Mouse (Mus musculus) ES-E14 (cell line): ENCODE data around the gene Mgat4c. TPM values are rescaled to one million over a fixed set of nuclear protein-coding genes. Genes with fewer than 3 reads are reported as not detected.

ENCODE experiments used
- DNase-seq: peaks from one replicate; pipeline ENCODE4 v3.0.0-alpha.2; 2013; ENCODE audit warnings: low read depth, low spot score
- H3K27ac ChIP-seq: 2 replicates; pipeline ENCODE4 v1.5.1; 2012; ENCODE audit warnings: low read depth, mild to moderate bottlenecking, low read length, moderate library complexity, mixed read lengths; ENCODE audit not compliant: poor library complexity, insufficient read depth, severe bottlenecking
- H3K36me3 ChIP-seq: 2 replicates; pipeline ENCODE4 v1.6.1; 2012; ENCODE audit warnings: mild to moderate bottlenecking, low read length, moderate library complexity, mixed read lengths; ENCODE audit not compliant: control insufficient read depth, poor library complexity, insufficient read depth, severe bottlenecking
- H3K4me1 ChIP-seq, 2 experiments: fragments of 150-350 bp in 1 of 2; sonication (generic) in 1 of 2; 2 replicates each; pipeline ENCODE4 v1.6.1; 2012; ENCODE audit warnings: low read length in 2 of 2, mild to moderate bottlenecking in 1 of 2, mixed read lengths in 1 of 2; ENCODE audit not compliant: control insufficient read depth in 2 of 2, insufficient read depth in 2 of 2, poor library complexity in 1 of 2
- H3K4me3 ChIP-seq, 2 experiments: fragments of 150-350 bp in 1 of 2; sonication (generic) in 1 of 2; 2 replicates each; pipeline ENCODE4 v1.5.1; 2012; ENCODE audit warnings: low read length in 2 of 2, low read depth in 1 of 2, mild to moderate bottlenecking in 1 of 2, mixed read lengths in 1 of 2; ENCODE audit not compliant: insufficient read depth in 1 of 2, poor library complexity in 1 of 2, severe bottlenecking in 1 of 2
- H3K9ac ChIP-seq: 2 replicates; pipeline ENCODE4 v1.6.1; 2012; ENCODE audit warnings: low read depth, mild to moderate bottlenecking, low read length, mixed read lengths; ENCODE audit not compliant: poor library complexity, insufficient read depth, severe bottlenecking
- H3K9me3 ChIP-seq: fragments of 150-350 bp; sonication (generic); 2 replicates; pipeline ENCODE4 v1.6.1; 2012; ENCODE audit warnings: low read depth, mild to moderate bottlenecking, low read length; ENCODE audit not compliant: control insufficient read depth, insufficient read depth
- CHD2 ChIP-seq: IDR thresholded peaks from 2 replicates; pipeline ENCODE4 v1.6.1; 2014; ENCODE audit warnings: mild to moderate bottlenecking, low read depth, low read length, inconsistent platforms
- HCFC1 ChIP-seq: IDR thresholded peaks from 2 replicates; pipeline ENCODE4 v1.6.1; 2012; ENCODE audit warnings: low read length, inconsistent platforms, borderline replicate concordance; ENCODE audit not compliant: insufficient read depth
- MAFK ChIP-seq: IDR thresholded peaks from 2 replicates; pipeline ENCODE4 v1.6.1; 2014; ENCODE audit warnings: mild to moderate bottlenecking, low read depth, low read length, inconsistent platforms; ENCODE audit not compliant: insufficient read depth
- ZC3H11A ChIP-seq: IDR thresholded peaks from 2 replicates; pipeline ENCODE4 v1.6.1; 2012; ENCODE audit warnings: low read depth, mild to moderate bottlenecking, inconsistent platforms, low read length, borderline replicate concordance
- ZNF384 ChIP-seq: IDR thresholded peaks from 2 replicates; pipeline ENCODE4 v1.6.1; 2012; ENCODE audit warnings: low read depth, low read length, inconsistent platforms
- in situ Hi-C, 2 experiments: fragments of 600-800 bp; cut with MboI; formaldehyde crosslinking; loops; one replicate each; pipeline ENCODE4 v1.15.1; 2025; ENCODE audit warnings: low sequenced_read_pairs in 2 of 2, inconsistent platforms in 1 of 2; ENCODE audit not compliant: unreplicated experiment in 2 of 2
- total RNA-seq: library from RNA; depleted of rRNA; stranded (reverse); fragments of 300-350 nt; gene quantifications from 2 replicates; pipeline ENCODE4 v1.2.3, GENCODE M21; 2012

Mgat4c gene
- total RNA-seq, 1 experiment: 1.2 TPM

DNA sequence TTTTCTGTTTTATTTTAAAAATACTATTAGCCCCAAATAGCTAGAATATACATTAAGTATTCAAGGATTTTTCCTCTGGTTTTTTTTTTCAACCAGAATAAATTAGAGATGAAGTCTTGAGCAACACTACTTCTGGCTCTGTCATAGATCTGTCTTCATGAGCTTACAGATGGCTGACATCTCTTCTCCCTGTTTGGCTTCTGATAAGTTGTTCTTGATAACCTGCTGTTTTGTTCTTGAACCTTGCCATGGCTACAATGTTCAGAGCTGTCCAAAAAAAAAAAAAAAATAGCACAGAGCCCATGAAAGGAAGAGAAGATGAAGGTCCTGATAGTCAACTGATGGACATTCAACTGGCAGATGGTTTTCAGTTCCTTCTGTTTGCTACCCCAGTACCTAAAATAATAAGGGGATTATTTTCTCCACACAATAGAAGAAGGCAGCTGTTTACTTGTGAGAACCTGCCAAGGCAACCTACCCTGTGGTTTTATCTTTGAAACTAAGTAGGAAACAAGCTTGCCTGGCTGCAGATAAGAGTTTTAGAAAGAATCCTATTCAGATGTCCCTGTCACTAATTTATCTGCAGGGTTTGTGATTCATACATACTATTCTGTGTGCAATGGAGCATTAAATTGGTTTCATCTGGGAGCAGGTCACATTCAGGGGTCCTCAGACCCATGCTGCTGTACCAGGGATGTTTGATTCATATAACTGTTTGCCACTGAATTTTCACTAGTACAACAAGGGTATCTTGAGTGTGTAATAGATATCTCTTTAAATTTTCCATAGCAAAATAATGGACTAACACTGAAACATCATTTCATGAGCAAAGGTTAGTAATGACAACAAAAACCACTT is 393.5 kb downstream of the Mgat4c start:
- Histone ChIP-seq H3K9me3 (no peaks in the 10 kb centered on the region), H3K4me3 (no peak overlapping the region), H3K36me3 (no peaks in the 10 kb centered on the region), H3K4me1 (no peaks in the 10 kb centered on the region), H3K9ac (no peak overlapping the region), H3K27ac (no peak overlapping the region)
- DNase-seq: no peak
- in situ Hi-C loops: no loop called here
- TF ChIP-seq MAFK (no peak), CHD2 (no peak), ZNF384 (no peak), ZC3H11A (no peak), HCFC1 (no peak)

DNA sequence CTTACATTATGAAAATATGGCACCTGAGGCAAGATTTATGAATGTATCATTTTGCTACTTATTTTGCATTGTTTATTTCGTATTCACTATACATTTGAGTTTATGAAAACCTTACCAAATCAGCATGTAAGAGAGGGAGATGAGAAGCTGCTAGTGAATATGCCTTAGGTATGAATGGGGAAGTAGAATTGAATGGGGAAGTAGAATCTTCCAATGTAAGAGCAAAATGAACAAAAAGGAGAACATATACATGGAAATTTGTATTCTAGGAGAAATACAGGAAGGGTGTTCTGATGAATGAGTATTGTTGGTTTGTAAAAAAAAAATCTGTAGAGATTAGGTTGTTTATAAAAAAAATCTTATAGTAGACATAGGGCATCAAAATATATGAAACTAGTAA is 441.9 kb downstream of the Mgat4c start:
- in situ Hi-C loops: no loop called here

GRCm38 (mm10) chr10:102127340-102127739 is 446.1 kb downstream of the Mgat4c start:
- H3K36me3 ChIP-seq: no peaks in the 10 kb centered on the region
- in situ Hi-C loops: no loop called here
- no peak for TF ChIP-seq MAFK
- no peak for TF ChIP-seq CHD2
- TF ChIP-seq ZC3H11A: no peak
- no peak for TF ChIP-seq ZNF384
- no peak for TF ChIP-seq HCFC1

More for the DNA sequence above, 441.9 kb downstream of the Mgat4c start:
- Histone ChIP-seq H3K4me3 (no peak overlapping the region), H3K36me3 (no peaks in the 10 kb centered on the region), H3K27ac (no peak overlapping the region), H3K4me1 (no peaks in the 10 kb centered on the region), H3K9me3 (no peaks in the 10 kb centered on the region), H3K9ac (no peak overlapping the region)
- no peak for DNase-seq
- no peak for TF ChIP-seq MAFK
- TF ChIP-seq ZNF384: no peak
- no peak for TF ChIP-seq ZC3H11A
- TF ChIP-seq CHD2: no peak
- no peak for TF ChIP-seq HCFC1

DNA sequence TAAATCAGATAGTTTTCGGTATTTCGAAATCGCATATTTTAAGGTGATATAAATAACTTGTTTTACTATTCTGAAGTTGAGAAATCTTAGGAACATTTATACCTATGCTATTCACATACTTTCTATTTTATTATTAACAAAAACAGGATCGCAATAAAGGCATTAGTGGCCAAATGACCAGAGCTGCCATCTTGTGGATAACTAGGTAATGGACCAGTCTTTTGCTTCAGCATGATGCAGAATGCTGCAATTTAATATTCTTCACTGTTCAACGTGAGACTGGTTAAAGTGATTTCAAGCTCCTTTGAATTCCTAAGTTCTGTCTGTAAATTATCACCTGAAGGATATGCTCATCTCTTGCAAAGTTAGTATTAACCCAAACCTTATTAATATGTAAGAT is 473.6 kb downstream of the Mgat4c start:
- in situ Hi-C loops: no loop called here
- Histone ChIP-seq H3K27ac (no peak overlapping the region), H3K36me3 (no peaks in the 10 kb centered on the region), H3K4me1 (no peaks in the 10 kb centered on the region), H3K9ac (no peak overlapping the region), H3K4me3 (no peak overlapping the region), H3K9me3 (no peaks in the 10 kb centered on the region)
- no peak for TF ChIP-seq CHD2
- TF ChIP-seq ZC3H11A: no peak
- no peak for TF ChIP-seq HCFC1
- no peak for TF ChIP-seq ZNF384
- TF ChIP-seq MAFK: no peak
- DNase-seq: no peak

More at GRCm38 (mm10) chr10:102127340-102127739, 446.1 kb downstream of the Mgat4c start:
- H3K27ac ChIP-seq: no peak overlapping the region
- no peak overlapping the region for H3K9ac ChIP-seq
- no peak overlapping the region for H3K4me3 ChIP-seq
- no peak for DNase-seq
- no peaks in the 10 kb centered on the region for H3K9me3 ChIP-seq
- H3K4me1 ChIP-seq: no peaks in the 10 kb centered on the region

- no peak for TF ChIP-seq ZC3H11A
- no peak for TF ChIP-seq HCFC1
- TF ChIP-seq MAFK: no peak
- no peak for TF ChIP-seq CHD2
- no peak for TF ChIP-seq ZNF384
- no peaks in the 10 kb centered on the region for H3K4me1 ChIP-seq
- no peak overlapping the region for H3K9ac ChIP-seq
- H3K4me3 ChIP-seq: no peak overlapping the region
- DNase-seq: no peak
- in situ Hi-C loops: no loop called here
- no peaks in the 10 kb centered on the region for H3K9me3 ChIP-seq
- no peak overlapping the region for H3K27ac ChIP-seq
- H3K36me3 ChIP-seq: no peaks in the 10 kb centered on the region
These were observed 474.6 kb downstream of the Mgat4c start for GRCm38 (mm10) chr10:102155853-102156252.
